Mouse (Mus musculus) neural tube, embryonic 12.5 days (tissue): ENCODE measurements at regions not wholly inside any gene's neighbourhood (a gene's known extent, or its start where the extent isn't known, plus 50 kb on each side); places are given as distances from the start of the nearest gene placed in this dataset.

Experiments
- ATAC-seq: fragments of 200-750 bp; cut with Nextera tagmentation; 2 replicates; pipeline ENCODE4 v1.8.0; 2017; ENCODE audit warnings: low read depth, mild to moderate bottlenecking, moderate TSS enrichment, moderate library complexity; ENCODE audit not compliant: low FRiP score
- H3K27ac ChIP-seq: fragments of 300-500 bp; sonication (generic); 2 replicates; pipeline ENCODE4 v1.5.1; 2016
- H3K27me3 ChIP-seq: fragments of 300-500 bp; sonication (generic); replicated peaks from 2 replicates; pipeline ENCODE4 v1.6.1; 2016; ENCODE audit warnings: mild to moderate bottlenecking
- H3K36me3 ChIP-seq: fragments of 300-500 bp; sonication (generic); 2 replicates; pipeline ENCODE4 v1.6.1; 2016; ENCODE audit warnings: mild to moderate bottlenecking
- H3K4me1 ChIP-seq: fragments of 300-500 bp; sonication (generic); 2 replicates; pipeline ENCODE4 v1.6.1; 2016
- H3K4me2 ChIP-seq: fragments of 300-500 bp; sonication (generic); replicated peaks from 2 replicates; pipeline ENCODE4 v1.6.1; 2016; ENCODE audit warnings: mild to moderate bottlenecking
- H3K4me3 ChIP-seq: fragments of 300-500 bp; sonication (generic); 2 replicates; pipeline ENCODE4 v1.5.1; 2016
- H3K9ac ChIP-seq: fragments of 300-500 bp; sonication (generic); 2 replicates; pipeline ENCODE4 v1.6.1; 2016; ENCODE audit warnings: mild to moderate bottlenecking
- H3K9me3 ChIP-seq: fragments of 300-500 bp; sonication (generic); 2 replicates; pipeline ENCODE4 v1.6.1; 2016; ENCODE audit warnings: mild to moderate bottlenecking
- WGBS: fragments of 180-500 bp; shearing (Covaris S2); methylation state at CpG from one replicate; pipeline ENCODE4 v1.1.7; 2016; 5-methylcytosine and 5-hydroxymethylcytosine counted together

DNA sequence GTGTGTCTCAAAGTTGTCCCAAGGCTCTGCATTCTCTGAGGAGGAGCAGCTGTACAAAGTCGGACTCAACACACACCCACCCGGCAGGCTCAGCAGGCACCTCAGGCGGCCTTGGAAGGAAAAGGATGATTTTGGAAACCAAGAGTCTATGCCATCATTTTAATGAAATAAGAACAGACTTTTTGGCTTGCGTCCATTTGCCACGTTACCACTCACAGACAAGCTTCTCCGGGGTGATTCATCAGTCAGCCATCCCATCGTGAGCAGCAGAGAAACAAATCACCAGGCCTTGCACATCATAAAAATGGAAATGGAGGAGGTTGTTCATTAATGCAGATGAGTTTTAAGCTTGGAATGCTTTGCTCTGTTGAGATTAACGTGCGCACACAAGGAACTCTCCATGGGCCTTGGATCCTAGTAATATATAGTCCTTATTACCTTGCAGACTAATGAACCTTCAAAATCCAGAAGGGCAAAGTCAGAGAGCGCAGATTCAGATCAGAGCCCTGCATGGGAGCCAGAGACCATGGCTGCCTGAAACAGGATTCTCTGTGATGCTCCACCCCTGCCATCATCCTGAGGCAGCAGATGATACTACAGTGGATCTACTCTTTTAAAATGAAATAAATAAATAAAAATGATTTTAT lies 198.5 kb downstream of the Actr3 start:
- 80% methylated on average over 10 of the region's 10 CpGs for WGBS
- ATAC-seq, result peak; percentile 38; the same call in 1 of the 2 replicates
- H3K36me3 ChIP-seq, result no peaks in the 10 kb centered on the region
- 0 out of 2 replicates have a peak, but pooled peaks cover 5% of the 10 kb centered on the region for H3K9me3 ChIP-seq
- no peak overlapping the region for H3K9ac ChIP-seq
- H3K27me3 ChIP-seq, result no peaks in the 10 kb centered on the region
- no peak overlapping the region for H3K4me2 ChIP-seq
- H3K4me1 ChIP-seq, result no peaks in the 10 kb centered on the region
- H3K27ac ChIP-seq, result no peak overlapping the region
- H3K4me3 ChIP-seq, result no peak overlapping the region

DNA sequence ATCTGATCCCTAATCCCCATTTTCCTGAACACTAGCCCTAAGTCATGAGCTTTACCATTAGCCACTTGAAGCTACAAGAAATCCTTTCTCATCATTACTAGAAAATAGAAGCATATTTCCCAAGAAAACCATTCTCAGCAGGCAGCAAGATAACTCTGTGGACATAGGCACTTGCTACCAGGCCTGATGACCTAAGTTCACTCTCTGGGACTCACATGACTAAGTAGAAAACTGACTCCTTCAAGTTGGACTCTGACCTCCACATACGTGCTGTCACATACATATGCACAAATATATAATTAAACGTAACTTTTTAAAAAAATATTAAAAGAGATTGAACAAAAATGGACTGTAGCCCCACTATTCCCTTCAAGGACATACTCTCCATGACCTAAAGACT lies 200.8 kb downstream of the Actr3 start:
- Histone ChIP-seq H3K4me2 (no peak overlapping the region), H3K4me1 (no peaks in the 10 kb centered on the region), H3K27me3 (no peaks in the 10 kb centered on the region), H3K9ac (no peak overlapping the region), H3K27ac (no peak overlapping the region), H3K36me3 (no peaks in the 10 kb centered on the region), H3K9me3 (0 out of 2 replicates have a peak, but pooled peaks cover 5% of the 10 kb centered on the region), H3K4me3 (no peak overlapping the region)
- WGBS, result 85% methylated on average over 2 of the region's 2 CpGs
- ATAC-seq, result no peak

DNA sequence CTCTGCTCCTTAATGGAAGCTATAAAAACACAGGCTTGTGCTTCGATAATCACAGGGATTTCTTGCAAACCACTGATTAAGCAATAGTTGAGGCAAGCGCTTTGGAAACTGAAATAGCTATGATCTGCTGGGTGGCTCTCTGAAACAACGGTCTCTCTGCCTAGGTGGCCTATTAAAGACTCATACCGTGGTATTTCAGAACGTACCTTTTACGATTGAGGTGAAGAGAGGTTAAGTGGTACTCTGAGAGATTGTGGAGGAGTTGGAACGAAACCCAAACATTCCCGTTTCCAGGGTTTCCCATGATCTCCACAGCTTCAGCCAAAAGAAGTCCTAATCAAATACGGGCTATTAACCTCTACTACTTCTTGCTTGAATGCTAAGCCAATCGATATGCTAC lies 212.2 kb downstream of the Actr3 start:
- no peaks in the 10 kb centered on the region for H3K36me3 ChIP-seq
- ATAC-seq, result no peak
- H3K9me3 ChIP-seq, result no peaks in the 10 kb centered on the region
- H3K27me3 ChIP-seq, result no peaks in the 10 kb centered on the region
- WGBS, result 86% methylated on average over 10 of the region's 10 CpGs
- no peak overlapping the region for H3K4me2 ChIP-seq
- H3K9ac ChIP-seq, result no peak overlapping the region
- H3K27ac ChIP-seq, result no peak overlapping the region
- H3K4me1 ChIP-seq, result no peaks in the 10 kb centered on the region
- no peak overlapping the region for H3K4me3 ChIP-seq

DNA sequence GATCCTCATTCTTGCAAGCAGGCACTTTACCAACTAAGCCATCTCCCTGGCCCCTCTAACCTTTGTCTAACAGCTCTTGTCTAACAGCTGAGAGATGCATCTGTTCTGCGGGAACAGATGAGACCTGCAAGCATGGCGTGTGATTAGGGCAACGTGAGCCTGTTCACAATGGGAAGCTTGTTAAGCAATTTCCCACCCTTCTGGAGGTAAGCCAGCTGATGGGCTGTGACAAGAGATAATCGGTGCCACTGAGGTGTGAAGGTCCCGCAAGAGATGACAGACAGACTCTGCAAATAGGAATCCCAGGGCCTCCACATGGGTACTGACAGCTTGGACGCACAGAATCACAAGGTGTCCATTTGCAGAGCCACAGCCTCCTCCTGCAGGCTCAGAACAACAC lies 219.3 kb downstream of the Actr3 start:
- Histone ChIP-seq H3K4me1 (no peaks in the 10 kb centered on the region), H3K27ac (no peak overlapping the region), H3K9me3 (no peaks in the 10 kb centered on the region), H3K27me3 (no peaks in the 10 kb centered on the region), H3K4me3 (no peak overlapping the region), H3K9ac (no peak overlapping the region), H3K36me3 (no peaks in the 10 kb centered on the region), H3K4me2 (no peak overlapping the region)
- WGBS, result 80% methylated on average over 6 of the region's 6 CpGs
- ATAC-seq, result no peak

DNA sequence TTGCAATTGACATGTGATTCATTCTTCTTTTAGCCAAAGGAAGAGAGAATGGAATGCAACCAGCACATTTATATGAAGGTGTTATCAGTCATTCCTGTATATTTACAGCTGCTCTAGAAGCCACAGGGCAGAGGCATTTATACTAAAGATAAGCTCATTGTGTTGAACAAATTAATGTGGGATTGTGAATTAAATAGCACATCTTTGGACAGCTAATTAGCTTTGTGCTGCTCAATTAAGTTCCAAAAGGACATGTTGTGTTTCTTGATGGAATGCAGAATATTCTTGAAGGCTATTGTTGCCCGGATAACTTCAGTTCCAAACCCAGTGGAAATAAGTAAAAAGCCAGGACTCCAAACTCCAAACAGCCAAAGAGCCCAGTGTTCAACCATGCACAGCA lies 248.4 kb downstream of the Actr3 start:
- Histone ChIP-seq H3K4me3 (no peak overlapping the region), H3K4me2 (no peak overlapping the region), H3K36me3 (no peaks in the 10 kb centered on the region), H3K9ac (no peak overlapping the region), H3K9me3 (no peaks in the 10 kb centered on the region), H3K27ac (no peak overlapping the region), H3K27me3 (no peaks in the 10 kb centered on the region), H3K4me1 (no peaks in the 10 kb centered on the region)
- 91% methylated on average over 1 of the region's 1 CpGs for WGBS
- ATAC-seq, result no peak

DNA sequence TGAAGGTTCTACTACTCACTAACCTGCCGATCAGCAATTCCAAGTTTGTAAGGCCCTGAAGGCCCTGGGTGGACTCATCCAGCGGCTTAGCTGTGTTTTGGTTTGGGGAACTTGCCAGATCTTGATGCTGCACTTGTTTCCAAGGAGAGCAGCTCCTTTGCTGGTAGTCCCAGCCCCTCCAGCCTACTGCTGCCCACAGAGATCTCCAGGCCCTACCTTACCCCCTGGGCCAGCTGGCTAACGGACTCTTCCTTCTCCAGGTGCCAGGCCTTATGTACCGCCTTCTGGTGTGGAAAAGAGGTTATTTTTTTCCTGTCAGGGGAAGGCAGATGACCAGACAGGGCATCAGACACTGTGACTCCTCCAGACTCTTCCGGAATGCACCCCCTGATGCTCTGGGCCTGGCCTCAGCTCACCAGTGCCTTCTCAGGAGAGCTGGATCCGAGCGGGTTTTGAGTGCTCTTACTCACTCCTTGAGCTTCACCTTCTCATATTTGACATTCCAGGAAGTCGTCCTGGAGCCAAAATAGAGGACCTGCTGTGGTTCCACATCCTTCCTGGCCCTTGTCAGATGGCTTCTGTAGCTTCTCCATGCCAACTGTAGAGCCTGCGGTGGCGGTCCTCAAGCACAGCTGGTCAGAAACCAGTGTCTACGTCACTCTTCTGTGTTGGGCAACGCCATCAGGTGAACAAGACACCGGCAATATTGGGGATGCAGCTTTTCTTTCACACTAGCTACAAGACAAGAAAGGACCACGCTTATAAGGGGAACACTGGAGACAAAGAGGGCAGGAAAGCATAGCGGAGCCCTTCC lies 259.2 kb downstream of the Actr3 start:
- no peak for ATAC-seq
- Histone ChIP-seq H3K27me3 (no peaks in the 10 kb centered on the region), H3K4me1 (no peaks in the 10 kb centered on the region), H3K9me3 (no peaks in the 10 kb centered on the region), H3K9ac (no peak overlapping the region), H3K36me3 (no peaks in the 10 kb centered on the region), H3K4me3 (no peak overlapping the region), H3K4me2 (no peak overlapping the region), H3K27ac (no peak overlapping the region)
- 92% methylated on average over 15 of the region's 15 CpGs for WGBS

DNA sequence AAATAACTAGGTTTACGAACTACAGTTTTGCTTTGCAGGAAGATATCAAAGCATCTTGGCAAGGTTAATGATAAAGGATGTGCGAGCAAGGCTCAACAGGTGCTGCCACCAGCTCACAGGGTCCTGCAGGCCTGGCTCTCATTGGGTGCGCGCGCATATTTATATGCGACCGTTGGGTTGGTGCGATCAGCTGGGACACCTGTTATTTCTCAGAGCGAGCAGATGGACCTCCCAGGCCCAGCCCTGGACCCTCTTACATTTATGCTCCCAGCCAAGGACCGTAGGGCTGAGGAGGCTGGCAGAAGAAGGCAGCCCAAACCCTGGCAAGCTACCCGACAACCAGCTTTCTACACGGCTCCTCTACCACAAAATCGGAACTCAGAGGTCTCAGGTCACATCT lies 260.8 kb downstream of the Actr3 start:
- H3K4me3 ChIP-seq, result no peak overlapping the region
- no peak overlapping the region for H3K9ac ChIP-seq
- no peaks in the 10 kb centered on the region for H3K27me3 ChIP-seq
- no peaks in the 10 kb centered on the region for H3K4me1 ChIP-seq
- H3K9me3 ChIP-seq, result no peaks in the 10 kb centered on the region
- H3K36me3 ChIP-seq, result no peaks in the 10 kb centered on the region
- no peak overlapping the region for H3K4me2 ChIP-seq
- H3K27ac ChIP-seq, result no peak overlapping the region
- WGBS, result 95% methylated on average over 13 of the region's 13 CpGs
- ATAC-seq, result no peak

DNA sequence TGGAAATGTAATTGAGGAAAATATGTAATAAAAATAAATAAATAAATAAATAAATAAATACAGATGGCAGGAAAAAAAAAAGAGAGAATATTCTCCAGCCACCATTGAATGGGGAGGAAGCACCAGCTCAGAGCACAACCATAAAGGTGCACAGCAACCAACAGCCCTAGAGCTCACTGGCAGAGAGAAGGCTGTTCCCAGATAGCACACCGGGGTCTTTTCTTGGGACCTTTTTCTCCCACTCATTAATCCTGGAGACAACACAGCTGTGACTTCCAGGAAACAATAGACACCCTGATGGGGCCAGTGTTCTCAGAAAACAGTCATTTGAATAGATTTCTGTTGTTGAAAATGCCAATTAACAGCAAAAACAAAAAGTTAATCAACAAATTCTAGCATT lies 263.1 kb downstream of the Actr3 start:
- ATAC-seq, result no peak
- H3K4me1 ChIP-seq, result no peaks in the 10 kb centered on the region
- H3K9me3 ChIP-seq, result no peaks in the 10 kb centered on the region
- no peak overlapping the region for H3K4me3 ChIP-seq
- H3K9ac ChIP-seq, result no peak overlapping the region
- WGBS, result 42% methylated on average over 1 of the region's 1 CpGs
- H3K27ac ChIP-seq, result no peak overlapping the region
- no peaks in the 10 kb centered on the region for H3K27me3 ChIP-seq
- no peaks in the 10 kb centered on the region for H3K36me3 ChIP-seq
- no peak overlapping the region for H3K4me2 ChIP-seq

DNA sequence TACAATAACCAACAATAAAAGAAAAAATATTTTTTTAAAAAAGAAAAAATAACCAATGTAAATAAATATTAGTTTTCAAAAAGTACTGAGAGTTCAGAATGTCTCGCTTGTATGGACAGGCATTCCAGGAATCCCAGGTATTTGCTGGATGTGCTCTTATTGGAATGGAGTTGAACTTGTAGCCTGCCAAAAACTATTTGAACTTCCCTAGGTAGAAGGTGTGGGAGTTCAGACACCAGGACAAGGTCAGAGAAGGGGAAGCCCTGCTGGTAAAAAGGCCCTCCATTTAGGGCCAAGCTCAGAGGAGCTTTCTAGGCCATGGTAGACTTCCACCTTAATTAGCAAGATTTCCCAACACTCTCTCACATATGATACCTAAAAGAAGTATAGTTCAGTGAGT lies 270.3 kb downstream of the Actr3 start:
- H3K27ac ChIP-seq, result no peak overlapping the region
- ATAC-seq, result no peak
- no peak overlapping the region for H3K4me2 ChIP-seq
- H3K4me1 ChIP-seq, result no peaks in the 10 kb centered on the region
- no peaks in the 10 kb centered on the region for H3K36me3 ChIP-seq
- WGBS, result 86% methylated on average over 1 of the region's 1 CpGs
- H3K27me3 ChIP-seq, result no peaks in the 10 kb centered on the region
- no peak overlapping the region for H3K9ac ChIP-seq
- H3K4me3 ChIP-seq, result no peak overlapping the region
- H3K9me3 ChIP-seq, result no peaks in the 10 kb centered on the region

DNA sequence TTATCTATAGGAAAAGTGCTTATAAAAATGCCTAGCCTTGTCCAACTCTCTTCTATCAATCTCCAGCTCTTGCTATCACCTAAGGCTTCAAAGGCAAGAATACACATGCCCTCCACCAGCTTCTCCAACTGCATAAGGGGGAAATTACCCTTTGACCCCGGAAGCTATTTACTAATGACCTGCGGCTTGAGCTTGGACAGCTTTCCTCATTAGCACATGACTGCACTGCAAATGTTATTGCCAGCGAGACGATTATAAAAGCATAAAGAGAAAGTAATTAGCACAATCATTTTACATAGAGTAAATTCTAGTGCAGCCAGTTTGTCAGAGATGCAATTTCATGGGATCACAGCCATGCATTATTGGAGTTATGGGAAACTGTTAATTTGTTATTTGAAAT lies 277.0 kb downstream of the Actr3 start:
- H3K9me3 ChIP-seq, result no peaks in the 10 kb centered on the region
- H3K4me2 ChIP-seq, result no peak overlapping the region
- WGBS, result 78% methylated on average over 4 of the region's 4 CpGs
- no peaks in the 10 kb centered on the region for H3K36me3 ChIP-seq
- no peaks in the 10 kb centered on the region for H3K27me3 ChIP-seq
- H3K4me1 ChIP-seq, result no peaks in the 10 kb centered on the region
- no peak overlapping the region for H3K4me3 ChIP-seq
- ATAC-seq, result no peak
- no peak overlapping the region for H3K27ac ChIP-seq
- no peak overlapping the region for H3K9ac ChIP-seq

DNA sequence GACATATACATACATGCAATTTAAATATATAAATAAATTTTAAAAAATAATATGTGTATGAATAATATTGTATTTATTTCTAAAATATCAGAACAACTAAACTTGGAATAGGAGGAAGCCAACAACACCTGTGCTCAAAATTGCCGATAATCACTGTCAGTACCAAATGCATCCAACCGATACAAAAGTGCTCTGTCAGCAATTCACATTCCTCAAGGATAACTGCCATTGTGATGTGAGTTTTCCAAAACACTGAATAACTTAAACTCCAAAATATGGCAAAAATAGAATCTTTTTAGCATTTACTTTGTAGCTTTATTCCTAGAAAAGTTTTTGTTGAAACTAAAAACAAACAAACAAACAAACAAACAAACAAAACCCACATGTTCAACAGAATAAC lies 279.4 kb downstream of the Actr3 start:
- 90% methylated on average over 2 of the region's 2 CpGs for WGBS
- Histone ChIP-seq H3K4me1 (no peaks in the 10 kb centered on the region), H3K27ac (no peak overlapping the region), H3K4me3 (no peak overlapping the region), H3K9me3 (no peaks in the 10 kb centered on the region), H3K36me3 (no peaks in the 10 kb centered on the region), H3K27me3 (no peaks in the 10 kb centered on the region), H3K4me2 (no peak overlapping the region), H3K9ac (no peak overlapping the region)
- ATAC-seq, result no peak

DNA sequence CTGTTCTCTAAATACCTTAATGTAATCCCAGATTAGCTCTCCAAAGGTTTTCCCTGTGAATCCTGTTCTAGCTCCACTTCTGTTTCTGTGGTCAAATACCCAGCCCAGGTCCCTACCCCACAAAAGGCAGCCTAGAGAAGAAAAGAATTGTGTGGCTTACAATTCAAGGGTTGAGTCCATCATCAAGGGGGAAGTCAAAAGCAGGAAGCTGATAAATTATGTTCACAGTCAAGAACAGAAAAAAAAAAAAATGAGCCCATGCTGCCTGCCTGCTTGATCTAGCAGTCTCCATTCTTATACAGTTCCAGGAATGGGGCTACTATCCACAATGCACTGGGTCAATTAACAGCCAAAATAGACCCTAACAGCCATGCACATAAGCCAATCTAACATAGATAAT lies 285.7 kb downstream of the Actr3 start:
- H3K36me3 ChIP-seq, result no peaks in the 10 kb centered on the region
- H3K27ac ChIP-seq, result no peak overlapping the region
- H3K27me3 ChIP-seq, result no peaks in the 10 kb centered on the region
- H3K9me3 ChIP-seq, result no peaks in the 10 kb centered on the region
- no peaks in the 10 kb centered on the region for H3K4me1 ChIP-seq
- H3K9ac ChIP-seq, result no peak overlapping the region
- no peak overlapping the region for H3K4me2 ChIP-seq
- ATAC-seq, result no peak
- no peak overlapping the region for H3K4me3 ChIP-seq

DNA sequence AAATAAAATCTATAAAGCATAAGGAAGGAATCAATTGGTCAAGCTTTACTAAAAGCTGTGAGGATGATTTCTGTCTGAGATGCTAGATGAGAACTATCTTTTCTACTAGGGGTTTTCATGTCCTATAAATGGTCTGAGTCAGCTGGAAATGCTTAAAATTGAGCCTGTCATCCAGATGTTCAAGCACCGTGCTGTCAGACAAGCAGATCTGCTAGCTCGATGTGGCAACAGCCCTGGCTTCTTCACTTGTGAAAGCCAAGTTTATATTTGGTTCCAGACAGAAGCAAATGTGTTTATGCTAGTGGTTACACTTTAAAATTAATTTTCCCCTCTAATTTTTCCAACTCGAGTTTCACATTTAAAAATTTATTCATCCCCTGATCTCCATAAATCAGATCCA lies 311.7 kb downstream of the Actr3 start:
- no peak overlapping the region for H3K4me2 ChIP-seq
- H3K9ac ChIP-seq, result no peak overlapping the region
- H3K9me3 ChIP-seq, result no peaks in the 10 kb centered on the region; the same call in 1 of the 2 replicates
- no peaks in the 10 kb centered on the region for H3K36me3 ChIP-seq
- H3K27ac ChIP-seq, result no peak overlapping the region
- no peaks in the 10 kb centered on the region for H3K27me3 ChIP-seq
- no peak overlapping the region for H3K4me3 ChIP-seq
- no peaks in the 10 kb centered on the region for H3K4me1 ChIP-seq
- no peak for ATAC-seq
- WGBS, result 77% methylated on average over 3 of the region's 3 CpGs
